Mouse (Mus musculus) brain, embryonic 14.5 days (tissue): ENCODE data around the gene Actl6b. TPM values are rescaled to one million over a fixed set of nuclear protein-coding genes. Genes with fewer than 3 reads are reported as not detected.
A peak's percentile ranks its signal among the peaks of the same experiment; 100 is the strongest.

Experiments used
- DNase-seq: peaks from one replicate; pipeline ENCODE4 v3.0.0-alpha.2; 2011; ENCODE audit warnings: low read depth
- CTCF ChIP-seq: fragments of 200-500 bp; IDR thresholded peaks from 2 replicates; pipeline ENCODE4 v1.5.1; 2012; ENCODE audit warnings: inconsistent platforms, mild to moderate bottlenecking, moderate library complexity, borderline replicate concordance; ENCODE audit not compliant: insufficient read depth, insufficient read length; ENCODE audit errors: extremely low read depth
- POLR2A ChIP-seq: fragments of 200-500 bp; IDR thresholded peaks from 2 replicates; pipeline ENCODE4 v1.6.1; 2012; ENCODE audit warnings: mild to moderate bottlenecking, inconsistent platforms, borderline replicate concordance; ENCODE audit not compliant: poor library complexity, insufficient read depth, insufficient read length, severe bottlenecking; ENCODE audit errors: extremely low read depth
- polyA plus RNA-seq: library from polyadenylated mRNA; depleted of rRNA; stranded (reverse); fragments of >200 nt; gene quantifications from 2 replicates; pipeline ENCODE4 v1.2.3, GENCODE M21; 2012; rRNA removed

Gene Actl6b
- polyA plus RNA-seq = 298 and 316 TPM in 2 replicates

- TF ChIP-seq POLR2A (peak; percentile 64; the same call in 1 of the 2 replicates), CTCF (no peak)
- DNase-seq = peak; percentile 95
Observed at GRCm38 (mm10) chr5:137553411-137553837, at the start of gene Actl6b. Gene Actl6b (plus strand): TSS chr5:137553517.

- TF ChIP-seq CTCF (no peak), POLR2A (no peak)
- DNase-seq = no peak
Observed at GRCm38 (mm10) chr5:137504041-137504440, 49.3 kb upstream of the Actl6b start.

GRCm38 (mm10) chr5:137510014-137510501, 43.3 kb upstream of the Actl6b start:
- peak; percentile 85 for DNase-seq
- TF ChIP-seq CTCF = no peak
- TF ChIP-seq POLR2A = peak; percentile 44

GRCm38 (mm10) chr5:137510573-137511390, 42.5 kb upstream of the Actl6b start:
- TF ChIP-seq CTCF (no peak), POLR2A (no peak)
- DNase-seq = no peak

- DNase-seq = no peak
- TF ChIP-seq CTCF (no peak), POLR2A (no peak)
Observed at GRCm38 (mm10) chr5:137511706-137512105, 41.6 kb upstream of the Actl6b start.

GRCm38 (mm10) chr5:137512847-137513794, 40.2 kb upstream of the Actl6b start:
- TF ChIP-seq CTCF = peak; percentile 86
- TF ChIP-seq POLR2A = no peak
- peak; percentile 72 for DNase-seq

- no peak for DNase-seq
- TF ChIP-seq POLR2A = no peak
- TF ChIP-seq CTCF = no peak
Observed at GRCm38 (mm10) chr5:137513951-137514721, 39.2 kb upstream of the Actl6b start.

GRCm38 (mm10) chr5:137514811-137515210, 38.5 kb upstream of the Actl6b start:
- TF ChIP-seq CTCF = no peak
- no peak for TF ChIP-seq POLR2A
- DNase-seq = no peak

- TF ChIP-seq POLR2A (no peak), CTCF (peak; percentile 56)
Observed at GRCm38 (mm10) chr5:137518436-137518835, 34.9 kb upstream of the Actl6b start, which contains the start of gene Gigyf1. Gene Gigyf1 (plus strand): TSS chr5:137518548.

More at GRCm38 (mm10) chr5:137518436-137518835, 34.9 kb upstream of the Actl6b start, which contains the start of gene Gigyf1:
- no peak for DNase-seq
